12 mouse cellular contexts compared by ENCODE assay signal in the genomic region with DNA sequence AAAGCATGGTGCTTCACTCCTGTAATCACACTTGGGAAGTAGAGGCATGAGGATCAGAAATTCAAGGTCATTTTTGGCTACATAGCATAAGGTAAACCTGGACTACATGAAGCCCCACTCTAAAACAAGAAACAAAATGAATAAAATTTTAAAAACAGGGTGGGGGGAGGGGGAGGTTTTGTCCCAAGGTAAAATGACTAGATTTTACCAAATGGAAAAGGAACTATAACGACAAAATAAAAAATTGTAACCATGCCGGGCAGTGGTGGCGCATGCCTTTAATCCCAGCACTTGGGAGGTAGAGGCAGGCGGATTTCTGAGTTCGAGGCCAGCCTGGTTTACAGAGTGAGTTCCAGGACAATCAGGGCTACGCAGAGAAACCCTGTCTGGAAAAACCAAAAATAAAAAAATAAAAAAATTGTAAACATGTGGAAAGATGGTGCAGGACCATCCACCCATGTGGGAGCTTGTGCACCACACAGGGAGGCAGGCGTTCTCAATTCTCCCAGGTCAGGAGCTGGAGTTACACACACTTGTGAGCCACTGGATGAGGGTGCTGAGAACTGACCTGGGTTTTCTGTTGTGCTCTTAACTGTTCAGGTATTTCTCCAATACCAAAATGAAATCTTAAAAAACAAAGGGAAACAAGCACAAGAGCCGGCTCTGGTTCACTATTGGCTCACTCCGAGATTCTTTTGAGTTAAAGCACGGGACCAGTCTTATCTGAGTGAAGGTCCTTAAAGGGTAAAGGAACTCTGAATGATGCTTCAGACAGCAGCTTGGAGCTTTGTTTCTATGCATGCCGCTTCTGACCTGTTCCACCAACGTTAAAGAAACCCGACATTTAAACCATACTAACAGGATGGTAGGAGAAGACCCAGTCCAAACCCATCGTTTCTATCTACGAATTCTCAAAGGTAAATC. TPM values are rescaled to one million over a fixed set of nuclear protein-coding genes. Genes with fewer than 3 reads are reported as not detected.
DNase-seq lines count a peak whose midpoint lies in the region; ATAC-seq and TF ChIP-seq lines count a peak whose summit lies in the region.
"Had no signal": no experiment of that assay in that cellular context is flagged by ENCODE, and none has a peak within 500 bp of the region (broad histone marks: within the 10 kb centered on the region; RNA-seq: fewer than 3 reads in every experiment).

No protein-coding gene starts in this region.

- H3K36me3 ChIP-seq in heart, embryonic 16.5 days (ENCODE audit: control insufficient read depth, insufficient read depth) = no peaks in the 10 kb centered on the region
- no peaks in the 10 kb centered on the region for H3K36me3 ChIP-seq in neural tube, embryonic 12.5 days
- H3K36me3 ChIP-seq in hindbrain, postnatal 0 days (ENCODE audit: insufficient read depth, low read length) = no peaks in the 10 kb centered on the region

- H3K27me3 ChIP-seq in heart, embryonic 16.5 days (ENCODE audit: control insufficient read depth, insufficient read depth, low read length) = no peaks in the 10 kb centered on the region
- H3K27me3 ChIP-seq in neural tube, embryonic 12.5 days (replicated peaks) = no peaks in the 10 kb centered on the region
- no peaks in the 10 kb centered on the region for H3K27me3 ChIP-seq in hindbrain, postnatal 0 days (ENCODE audit: insufficient read depth, low read length)

- no peaks in the 10 kb centered on the region for H3K9me3 ChIP-seq in heart, embryonic 16.5 days (replicated peaks; ENCODE audit: control insufficient read depth, low read length)
- H3K9me3 ChIP-seq in neural tube, embryonic 12.5 days = no peaks in the 10 kb centered on the region
- H3K9me3 ChIP-seq in hindbrain, postnatal 0 days (ENCODE audit: low read length) = no peaks in the 10 kb centered on the region

- TF ChIP-seq CTCF in hindbrain, postnatal 0 days (IDR thresholded peaks at IDR 0.05; ENCODE audit: low read depth) = no peak

- no peak for ATAC-seq in heart, embryonic 16.5 days (replicated peaks; ENCODE audit: extremely low read depth, insufficient read depth, low FRiP score)
- no peak for ATAC-seq in neural tube, embryonic 12.5 days (ENCODE audit: low FRiP score, low read depth)
- ATAC-seq in hindbrain, postnatal 0 days = no peak
- ATAC-seq in megakaryocyte-erythroid progenitor cell, adult 5-6 weeks (replicated peaks; ENCODE audit: low FRiP score, low TSS enrichment, poor library complexity, severe bottlenecking) = no peak

- no peak overlapping the region; the same call in 1 of the 2 replicates for H3K4me3 ChIP-seq in heart, embryonic 16.5 days (ENCODE audit: low read length)
- H3K4me3 ChIP-seq in neural tube, embryonic 12.5 days = no peak overlapping the region
- no peak overlapping the region for H3K4me3 ChIP-seq in hindbrain, postnatal 0 days (ENCODE audit: low read length)

- DNase-seq in heart, postnatal 14 days = no peak
- no peak for DNase-seq in neural tube, embryonic 10.5 days (ENCODE audit: extremely low spot score, low spot score)
- DNase-seq in hindbrain, postnatal 0 days (ENCODE audit: low spot score) = no peak
- no peak for DNase-seq in thymus, postnatal 14 days
- DNase-seq: cerebellum, postnatal 10 days; gastrocnemius, postnatal 10 days; kidney, adult 18-20 months; layer of hippocampus, postnatal 36 days; lung, postnatal 10 days had no signal

- no peak overlapping the region for H3K9ac ChIP-seq in heart, embryonic 16.5 days (ENCODE audit: low read length)
- H3K9ac ChIP-seq in neural tube, embryonic 12.5 days = no peak overlapping the region
- H3K9ac ChIP-seq in hindbrain, postnatal 0 days (replicated peaks; ENCODE audit: low read length) = no peak overlapping the region

- peaks cover 9% of the 10 kb centered on the region for H3K4me1 ChIP-seq in heart, embryonic 16.5 days (ENCODE audit: control insufficient read depth, insufficient read depth, low read length)
- H3K4me1 ChIP-seq in neural tube, embryonic 12.5 days = peaks cover 15% of the 10 kb centered on the region
- no peaks in the 10 kb centered on the region for H3K4me1 ChIP-seq in hindbrain, postnatal 0 days (ENCODE audit: insufficient read depth, low read length)

- H3K4me2 ChIP-seq in heart, embryonic 16.5 days (ENCODE audit: low read depth, low read length) = peak overlapping the region; percentile 9; the same call in 1 of the 2 replicates
- H3K4me2 ChIP-seq in neural tube, embryonic 12.5 days (replicated peaks) = peak overlapping the region; percentile 70; the same call in 1 of the 2 replicates
- H3K4me2 ChIP-seq in hindbrain, postnatal 0 days (ENCODE audit: low read depth, low read length) = peak overlapping the region; percentile 78; the same call in 1 of the 2 replicates

- intact Hi-C loops in heart, postnatal 14 days (cut with DNase I) = no loop called here

- 80% methylated on average over 15 of the region's 15 CpGs for WGBS in heart, embryonic 16.5 days
- WGBS in neural tube, embryonic 12.5 days = 93% methylated on average over 15 of the region's 15 CpGs
- 88% methylated on average over 15 of the region's 15 CpGs for WGBS in hindbrain, postnatal 0 days

- H3K27ac ChIP-seq in heart, embryonic 16.5 days (ENCODE audit: low read length) = peak overlapping the region; percentile 36
- no peak overlapping the region for H3K27ac ChIP-seq in neural tube, embryonic 12.5 days
- H3K27ac ChIP-seq in hindbrain, postnatal 0 days = no peak overlapping the region

RNA-seq across cellular contexts. Expression of gene Pfas, which starts 2.4 kb away (rescaled TPM):
- polyA plus RNA-seq in heart, embryonic 16.5 days (2015; fragmentation: Nextera tagmentation; extraction: Ambion mirVana) = 16.7 and 19.2 TPM in 2 replicates
- total RNA-seq in heart, postnatal 14 days (2021) = 1 to 10 TPM; 7.6 to 7.7 TPM
- 26.3 and 30.9 TPM in 2 replicates for polyA plus RNA-seq in neural tube, embryonic 12.5 days (2016; fragmentation: Nextera tagmentation; extraction: Ambion mirVana)
- total RNA-seq in hindbrain, postnatal 0 days (2014; rRNA removed) = 31.3 and 35.2 TPM in 2 replicates
- polyA plus RNA-seq in hindbrain, postnatal 0 days (2015; fragmentation: Nextera tagmentation; extraction: Ambion mirVana) = 14.7 and 17.8 TPM in 2 replicates
- total RNA-seq in megakaryocyte-erythroid progenitor cell, adult 5-6 weeks (2014; fragmentation: Nextera tagmentation) = 101 and 128 TPM in 2 replicates
- 53.9 and 77.9 TPM in 2 replicates for total RNA-seq in megakaryocyte-erythroid progenitor cell, adult 5-6 weeks (2017)

RNA-seq across cellular contexts. Expression of gene Ctc1, which starts 5.0 kb away (rescaled TPM):
- 44.4 and 49.5 TPM in 2 replicates for polyA plus RNA-seq in heart, embryonic 16.5 days (2015; fragmentation: Nextera tagmentation; extraction: Ambion mirVana)
- 10 to 100 TPM; 13.1 to 16.5 TPM for total RNA-seq in heart, postnatal 14 days (2021)
- 60.8 and 66.8 TPM in 2 replicates for polyA plus RNA-seq in neural tube, embryonic 12.5 days (2016; fragmentation: Nextera tagmentation; extraction: Ambion mirVana)
- total RNA-seq in hindbrain, postnatal 0 days (2014; rRNA removed) = 84.8 and 85.7 TPM in 2 replicates
- 42.8 and 45.7 TPM in 2 replicates for polyA plus RNA-seq in hindbrain, postnatal 0 days (2015; fragmentation: Nextera tagmentation; extraction: Ambion mirVana)
- total RNA-seq in megakaryocyte-erythroid progenitor cell, adult 5-6 weeks (2014; fragmentation: Nextera tagmentation) = 40.4 and 46.7 TPM in 2 replicates
- 9.6 and 20.4 TPM in 2 replicates for total RNA-seq in megakaryocyte-erythroid progenitor cell, adult 5-6 weeks (2017)

RNA-seq across cellular contexts. Expression of gene Aurkb, which starts 34.8 kb away (rescaled TPM):
- polyA plus RNA-seq in heart, embryonic 16.5 days (2015; fragmentation: Nextera tagmentation; extraction: Ambion mirVana) = 85.7 and 95.3 TPM in 2 replicates
- 1 to 10 TPM; 3.6 to 8.1 TPM for total RNA-seq in heart, postnatal 14 days (2021)
- polyA plus RNA-seq in neural tube, embryonic 12.5 days (2016; fragmentation: Nextera tagmentation; extraction: Ambion mirVana) = 95.5 and 98.4 TPM in 2 replicates
- 15.9 and 21.6 TPM in 2 replicates for total RNA-seq in hindbrain, postnatal 0 days (2014; rRNA removed)
- polyA plus RNA-seq in hindbrain, postnatal 0 days (2015; fragmentation: Nextera tagmentation; extraction: Ambion mirVana) = 24.8 and 26.3 TPM in 2 replicates
- total RNA-seq in megakaryocyte-erythroid progenitor cell, adult 5-6 weeks (2014; fragmentation: Nextera tagmentation) = 118 and 122 TPM in 2 replicates
- total RNA-seq in megakaryocyte-erythroid progenitor cell, adult 5-6 weeks (2017) = 60.0 and 75.0 TPM in 2 replicates

RNA-seq across cellular contexts. Expression of gene Rangrf, which starts 35.7 kb away (rescaled TPM):
- polyA plus RNA-seq in heart, embryonic 16.5 days (2015; fragmentation: Nextera tagmentation; extraction: Ambion mirVana) = 79.2 and 84.3 TPM in 2 replicates
- 10 to 100 TPM; 51.9 to 61.2 TPM for total RNA-seq in heart, postnatal 14 days (2021)
- 37.4 and 42.2 TPM in 2 replicates for polyA plus RNA-seq in neural tube, embryonic 12.5 days (2016; fragmentation: Nextera tagmentation; extraction: Ambion mirVana)
- total RNA-seq in hindbrain, postnatal 0 days (2014; rRNA removed) = 40.4 and 51.6 TPM in 2 replicates
- 31.2 and 34.6 TPM in 2 replicates for polyA plus RNA-seq in hindbrain, postnatal 0 days (2015; fragmentation: Nextera tagmentation; extraction: Ambion mirVana)
- 240 and 254 TPM in 2 replicates for total RNA-seq in megakaryocyte-erythroid progenitor cell, adult 5-6 weeks (2014; fragmentation: Nextera tagmentation)
- 69.1 and 104 TPM in 2 replicates for total RNA-seq in megakaryocyte-erythroid progenitor cell, adult 5-6 weeks (2017)

RNA-seq across cellular contexts. Expression of gene Slc25a35, which starts 42.7 kb away (rescaled TPM):
- polyA plus RNA-seq in heart, embryonic 16.5 days (2015; fragmentation: Nextera tagmentation; extraction: Ambion mirVana) = 1.7 and 2.2 TPM in 2 replicates
- total RNA-seq in heart, postnatal 14 days (2021) = 1 to 10 TPM; 4.5 to 5.5 TPM
- polyA plus RNA-seq in neural tube, embryonic 12.5 days (2016; fragmentation: Nextera tagmentation; extraction: Ambion mirVana) = 1.9 and 2.5 TPM in 2 replicates
- 1.6 and 2.0 TPM in 2 replicates for total RNA-seq in hindbrain, postnatal 0 days (2014; rRNA removed)
- polyA plus RNA-seq in hindbrain, postnatal 0 days (2015; fragmentation: Nextera tagmentation; extraction: Ambion mirVana) = 2.3 TPM in 2 replicates
- total RNA-seq in megakaryocyte-erythroid progenitor cell, adult 5-6 weeks (2014; fragmentation: Nextera tagmentation) = 2.6 and 3.6 TPM in 2 replicates
- total RNA-seq in megakaryocyte-erythroid progenitor cell, adult 5-6 weeks (2017) = 1.1 and 4.5 TPM in 2 replicates

Comparison
In these comparisons a context has a peak if more than half of its experiments do, and no peak if none do; other contexts are left out.
1. H3K4me2 ChIP-seq: peak in every context shown above with its lines; median percentile 78 in hindbrain, postnatal 0 days; 70 in neural tube, embryonic 12.5 days; 9 in heart, embryonic 16.5 days.